Mouse (Mus musculus) embryonic facial prominence, embryonic 11.5 days (tissue): ENCODE measurements around the gene Mc1r. TPM values are rescaled to one million over a fixed set of nuclear protein-coding genes. Genes with fewer than 3 reads are reported as not detected.
"Not testable (repeated sequence)": the region's sequence is repeated elsewhere in the genome, so short reads cannot be mapped to it uniquely, and the experiment has no call there.

Experiments used
- ATAC-seq: fragments of 200-750 bp; cut with Nextera tagmentation; replicated peaks from 2 replicates; pipeline ENCODE4 v1.8.0; 2017; ENCODE audit warnings: low read depth; ENCODE audit not compliant: insufficient number of reproducible peaks, low FRiP score, low TSS enrichment
- DNase-seq: peaks from one replicate; pipeline ENCODE4 v3.0.0-alpha.2; 2015; ENCODE audit warnings: low spot score
- H3K27ac ChIP-seq: fragments of 300-500 bp; sonication (generic); replicated peaks from 2 replicates; pipeline ENCODE4 v1.5.1; 2014; ENCODE audit warnings: mild to moderate bottlenecking, low read depth, low read length, control low read depth
- H3K27me3 ChIP-seq: fragments of 300-500 bp; sonication (generic); 2 replicates; pipeline ENCODE4 v1.6.1; 2014; ENCODE audit warnings: mild to moderate bottlenecking, low read length, moderate library complexity, mixed read lengths; ENCODE audit not compliant: control insufficient read depth, insufficient read depth
- H3K36me3 ChIP-seq: fragments of 300-500 bp; sonication (generic); replicated peaks from 2 replicates; pipeline ENCODE4 v1.6.1; 2014; ENCODE audit warnings: low read depth, mild to moderate bottlenecking, low read length, moderate library complexity, mixed read lengths; ENCODE audit not compliant: control insufficient read depth, insufficient read depth
- H3K4me1 ChIP-seq: fragments of 300-500 bp; sonication (generic); 2 replicates; pipeline ENCODE4 v1.6.1; 2014; ENCODE audit warnings: low read length, mixed read lengths; ENCODE audit not compliant: control insufficient read depth, insufficient read depth
- H3K4me2 ChIP-seq: fragments of 300-500 bp; sonication (generic); 2 replicates; pipeline ENCODE4 v1.6.1; 2014; ENCODE audit warnings: low read depth, mild to moderate bottlenecking, control low read depth, low read length, moderate library complexity
- H3K4me3 ChIP-seq: fragments of 300-500 bp; sonication (generic); 2 replicates; pipeline ENCODE4 v1.5.1; 2014; ENCODE audit warnings: low read depth, low read length, control low read depth
- H3K9ac ChIP-seq: fragments of 300-500 bp; sonication (generic); replicated peaks from 2 replicates; pipeline ENCODE4 v1.6.1; 2014; ENCODE audit warnings: mild to moderate bottlenecking, control low read depth, low read length
- H3K9me3 ChIP-seq: fragments of 300-500 bp; sonication (generic); replicated peaks from 2 replicates; pipeline ENCODE4 v1.6.1; 2016; ENCODE audit warnings: mild to moderate bottlenecking, low read length, inconsistent platforms, mixed read lengths; ENCODE audit not compliant: control insufficient read depth
- WGBS: fragments of 180-500 bp; shearing (Covaris S2); extraction: QIAGEN DNeasy Blood & Tissue Kit; methylation state at CpG from one replicate; pipeline ENCODE4 v1.1.7; 2014; 5-methylcytosine and 5-hydroxymethylcytosine counted together
- polyA plus RNA-seq: library from polyadenylated mRNA; unstranded; fragments of >200 nt; fragmentation: Nextera tagmentation; extraction: Ambion mirVana; gene quantifications from 2 replicates; pipeline ENCODE4 v1.2.1, GENCODE M21; 2014

Gene Mc1r
- polyA plus RNA-seq, 1 experiment from 2014 or later, result not detected

GRCm38 (mm10) chr8:123414255-123414654, 7.3 kb downstream of the Mc1r start:
- Histone ChIP-seq H3K36me3 (no peaks in the 10 kb centered on the region), H3K9ac (no peak overlapping the region), H3K4me3 (peak overlapping the region; percentile 23), H3K27ac (no peak overlapping the region), H3K4me2 (peak overlapping the region; percentile 10), H3K4me1 (no peaks in the 10 kb centered on the region), H3K27me3 (peaks cover 40% of the 10 kb centered on the region), H3K9me3 (no peaks in the 10 kb centered on the region)
- ATAC-seq (no peak), DNase-seq (peak; percentile 76)
- 6% methylated on average over 9 of the region's 9 CpGs for WGBS

GRCm38 (mm10) chr8:123414997-123415696, 8.2 kb downstream of the Mc1r start:
- H3K4me2 ChIP-seq, H3K4me1 ChIP-seq, DNase-seq: not testable (repeated sequence)

GRCm38 (mm10) chr8:123415967-123416943, 9.3 kb downstream of the Mc1r start:
- no peak overlapping the region for H3K27ac ChIP-seq
- 77% methylated on average over 8 of the region's 8 CpGs for WGBS
- no peak overlapping the region for H3K4me3 ChIP-seq
- H3K9me3 ChIP-seq, result no peaks in the 10 kb centered on the region
- H3K9ac ChIP-seq, result no peak overlapping the region
- H3K4me2 ChIP-seq, result no peak overlapping the region
- H3K4me1 ChIP-seq, result no peaks in the 10 kb centered on the region
- no peak for DNase-seq
- H3K27me3 ChIP-seq, result peaks cover 27% of the 10 kb centered on the region
- no peak for ATAC-seq
- no peaks in the 10 kb centered on the region for H3K36me3 ChIP-seq

More at GRCm38 (mm10) chr8:123414997-123415696, 8.2 kb downstream of the Mc1r start:
- not testable (repeated sequence) for H3K9me3 ChIP-seq, H3K9ac ChIP-seq, H3K4me3 ChIP-seq, ATAC-seq, H3K27ac ChIP-seq, H3K36me3 ChIP-seq
- 87% methylated on average over 5 of the region's 5 CpGs for WGBS
- H3K27me3 ChIP-seq, result peaks cover 35% of the 10 kb centered on the region

GRCm38 (mm10) chr8:123416944-123417555, 10.1 kb downstream of the Mc1r start:
- no peaks in the 10 kb centered on the region for H3K36me3 ChIP-seq
- DNase-seq (no peak), ATAC-seq (no peak)
- no peak overlapping the region for H3K9ac ChIP-seq
- no peaks in the 10 kb centered on the region for H3K4me1 ChIP-seq
- 78% methylated on average over 8 of the region's 8 CpGs for WGBS
- H3K27me3 ChIP-seq, result peaks cover 19% of the 10 kb centered on the region
- H3K27ac ChIP-seq, result no peak overlapping the region
- H3K4me2 ChIP-seq, result no peak overlapping the region
- H3K9me3 ChIP-seq, result no peaks in the 10 kb centered on the region
- H3K4me3 ChIP-seq, result no peak overlapping the region

DNA sequence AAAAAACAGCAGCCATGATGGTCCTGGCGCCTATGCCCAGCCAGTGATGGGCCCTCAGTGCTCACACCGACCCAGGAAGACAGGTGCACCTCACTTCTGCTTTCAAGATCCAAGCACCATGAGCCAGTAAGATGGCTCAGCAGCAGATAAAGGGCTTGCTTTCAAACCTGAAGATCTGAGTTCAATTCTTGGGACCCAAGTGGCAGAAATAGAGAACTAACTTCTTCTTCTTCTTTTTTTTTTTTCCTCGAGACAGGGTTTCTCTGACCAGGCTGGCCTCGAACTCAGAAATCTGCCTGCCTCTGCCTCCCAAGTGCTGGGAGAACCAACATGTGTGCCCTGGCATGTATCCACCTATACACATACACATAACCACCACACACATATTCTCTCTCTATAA, 12.8 kb downstream of the Mc1r start:
- no peak for DNase-seq
- Histone ChIP-seq H3K4me2 (no peak overlapping the region), H3K27me3 (no peaks in the 10 kb centered on the region), H3K4me1 (no peaks in the 10 kb centered on the region), H3K9me3 (no peaks in the 10 kb centered on the region), H3K9ac (no peak overlapping the region), H3K27ac (no peak overlapping the region), H3K36me3 (no peaks in the 10 kb centered on the region), H3K4me3 (no peak overlapping the region)
- ATAC-seq, result no peak
- WGBS, result 92% methylated on average over 4 of the region's 4 CpGs

GRCm38 (mm10) chr8:123420525-123421281, 13.8 kb downstream of the Mc1r start:
- no peak for ATAC-seq

DNA sequence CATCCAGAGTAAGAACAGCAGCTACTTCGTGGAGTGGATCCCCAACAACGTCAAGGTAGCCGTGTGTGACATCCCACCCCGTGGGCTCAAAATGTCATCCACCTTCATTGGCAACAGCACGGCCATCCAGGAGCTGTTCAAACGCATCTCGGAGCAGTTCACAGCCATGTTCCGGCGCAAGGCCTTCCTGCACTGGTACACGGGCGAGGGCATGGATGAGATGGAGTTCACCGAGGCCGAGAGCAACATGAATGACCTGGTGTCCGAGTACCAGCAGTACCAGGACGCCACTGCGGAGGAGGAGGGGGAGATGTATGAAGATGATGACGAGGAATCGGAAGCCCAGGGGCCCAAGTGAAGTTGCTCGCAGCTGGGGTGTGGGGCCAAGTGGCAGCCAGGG, 14.4 kb downstream of the Mc1r start:
- no peak for DNase-seq
- no peak overlapping the region for H3K27ac ChIP-seq
- H3K4me1 ChIP-seq, result no peaks in the 10 kb centered on the region
- H3K27me3 ChIP-seq, result no peaks in the 10 kb centered on the region
- ATAC-seq, result no peak
- H3K9me3 ChIP-seq, result no peaks in the 10 kb centered on the region
- no peak overlapping the region for H3K4me2 ChIP-seq
- WGBS, result 91% methylated on average over 19 of the region's 19 CpGs
- no peak overlapping the region for H3K4me3 ChIP-seq
- no peaks in the 10 kb centered on the region for H3K36me3 ChIP-seq
- no peak overlapping the region for H3K9ac ChIP-seq

More at GRCm38 (mm10) chr8:123420525-123421281, 13.8 kb downstream of the Mc1r start:
- no peaks in the 10 kb centered on the region for H3K27me3 ChIP-seq
- no peak overlapping the region for H3K9ac ChIP-seq
- no peaks in the 10 kb centered on the region for H3K9me3 ChIP-seq
- no peaks in the 10 kb centered on the region for H3K36me3 ChIP-seq
- no peaks in the 10 kb centered on the region for H3K4me1 ChIP-seq
- no peak overlapping the region for H3K4me2 ChIP-seq
- H3K27ac ChIP-seq, result no peak overlapping the region
- H3K4me3 ChIP-seq, result no peak overlapping the region
- no peak for DNase-seq
- 92% methylated on average over 34 of the region's 34 CpGs for WGBS
